Mouse (Mus musculus): ENCODE measurements around the gene Peli2. TPM values are rescaled to one million over a fixed set of nuclear protein-coding genes. Genes with fewer than 3 reads are reported as not detected.

Peli2 gene
- total RNA-seq, 1 experiment, result 1.6 TPM

GRCm38 (mm10) chr14:48316396-48316795 is 195.8 kb downstream of the Peli2 start:
- in situ Hi-C loops (cut with MboI; ENCODE audit: low sequenced_read_pairs in 2 of 2, unreplicated experiment in 2 of 2), result no loop called here
- no peak for DNase-seq (ENCODE audit: low read depth, low spot score)

GRCm38 (mm10) chr14:48323771-48324459 is 203.3 kb downstream of the Peli2 start:
- H3K36me3 ChIP-seq (ENCODE audit: control insufficient read depth, insufficient read depth, low read length, poor library complexity, severe bottlenecking), result no peaks in the 10 kb centered on the region
- in situ Hi-C loops (cut with MboI; ENCODE audit: low sequenced_read_pairs in 2 of 2, unreplicated experiment in 2 of 2), result no loop called here
- no peak overlapping the region for H3K9ac ChIP-seq (ENCODE audit: insufficient read depth, low read depth, low read length, poor library complexity, severe bottlenecking)
- TF ChIP-seq CHD2 (IDR thresholded peaks at IDR 0.05; ENCODE audit: low read depth, low read length) (no peak), ZC3H11A (IDR thresholded peaks at IDR 0.05; ENCODE audit: borderline replicate concordance, low read depth, low read length) (no peak), ZNF384 (IDR thresholded peaks at IDR 0.05; ENCODE audit: low read depth, low read length) (no peak), HCFC1 (IDR thresholded peaks at IDR 0.05; ENCODE audit: borderline replicate concordance, insufficient read depth, low read length) (no peak)
- H3K4me1 ChIP-seq (ENCODE audit: control insufficient read depth in 2 of 2, insufficient read depth in 2 of 2, low read length in 2 of 2, poor library complexity in 1 of 2), result no peaks in the 10 kb centered on the region
- H3K9me3 ChIP-seq (ENCODE audit: control insufficient read depth, insufficient read depth, low read depth, low read length), result no peaks in the 10 kb centered on the region
- no peak for DNase-seq (ENCODE audit: low read depth, low spot score)
- H3K4me3 ChIP-seq (ENCODE audit: insufficient read depth in 1 of 2, low read depth in 1 of 2, low read length in 2 of 2, poor library complexity in 1 of 2, severe bottlenecking in 1 of 2), result no peak overlapping the region
- H3K27ac ChIP-seq (ENCODE audit: insufficient read depth, low read depth, low read length, poor library complexity, severe bottlenecking), result no peak overlapping the region

More at GRCm38 (mm10) chr14:48316396-48316795, 195.8 kb downstream of the Peli2 start:
- Histone ChIP-seq H3K9me3 (ENCODE audit: control insufficient read depth, insufficient read depth, low read depth, low read length) (no peaks in the 10 kb centered on the region), H3K4me1 (ENCODE audit: control insufficient read depth in 2 of 2, insufficient read depth in 2 of 2, low read length in 2 of 2, poor library complexity in 1 of 2) (no peaks in the 10 kb centered on the region), H3K9ac (ENCODE audit: insufficient read depth, low read depth, low read length, poor library complexity, severe bottlenecking) (no peak overlapping the region), H3K27ac (ENCODE audit: insufficient read depth, low read depth, low read length, poor library complexity, severe bottlenecking) (no peak overlapping the region), H3K4me3 (ENCODE audit: insufficient read depth in 1 of 2, low read depth in 1 of 2, low read length in 2 of 2, poor library complexity in 1 of 2, severe bottlenecking in 1 of 2) (no peak overlapping the region), H3K36me3 (ENCODE audit: control insufficient read depth, insufficient read depth, low read length, poor library complexity, severe bottlenecking) (no peaks in the 10 kb centered on the region)
- TF ChIP-seq HCFC1 (IDR thresholded peaks at IDR 0.05; ENCODE audit: borderline replicate concordance, insufficient read depth, low read length) (no peak), ZC3H11A (IDR thresholded peaks at IDR 0.05; ENCODE audit: borderline replicate concordance, low read depth, low read length) (no peak), MAFK (IDR thresholded peaks at IDR 0.05; ENCODE audit: insufficient read depth, low read depth, low read length) (no peak), ZNF384 (IDR thresholded peaks at IDR 0.05; ENCODE audit: low read depth, low read length) (no peak), CHD2 (IDR thresholded peaks at IDR 0.05; ENCODE audit: low read depth, low read length) (no peak)

GRCm38 (mm10) chr14:48324460-48324850 is 203.8 kb downstream of the Peli2 start:
- Histone ChIP-seq H3K4me1 (ENCODE audit: control insufficient read depth in 2 of 2, insufficient read depth in 2 of 2, low read length in 2 of 2, poor library complexity in 1 of 2) (no peaks in the 10 kb centered on the region), H3K9me3 (ENCODE audit: control insufficient read depth, insufficient read depth, low read depth, low read length) (no peaks in the 10 kb centered on the region), H3K27ac (ENCODE audit: insufficient read depth, low read depth, low read length, poor library complexity, severe bottlenecking) (no peak overlapping the region), H3K4me3 (ENCODE audit: insufficient read depth in 1 of 2, low read depth in 1 of 2, low read length in 2 of 2, poor library complexity in 1 of 2, severe bottlenecking in 1 of 2) (no peak overlapping the region), H3K36me3 (ENCODE audit: control insufficient read depth, insufficient read depth, low read length, poor library complexity, severe bottlenecking) (no peaks in the 10 kb centered on the region), H3K9ac (ENCODE audit: insufficient read depth, low read depth, low read length, poor library complexity, severe bottlenecking) (no peak overlapping the region)
- DNase-seq (ENCODE audit: low read depth, low spot score), result no peak
- in situ Hi-C loops (cut with MboI; ENCODE audit: low sequenced_read_pairs in 2 of 2, unreplicated experiment in 2 of 2), result no loop called here
- no peak for TF ChIP-seq ZC3H11A (IDR thresholded peaks at IDR 0.05; ENCODE audit: borderline replicate concordance, low read depth, low read length)
- TF ChIP-seq HCFC1 (IDR thresholded peaks at IDR 0.05; ENCODE audit: borderline replicate concordance, insufficient read depth, low read length), result no peak
- TF ChIP-seq CHD2 (IDR thresholded peaks at IDR 0.05; ENCODE audit: low read depth, low read length), result no peak
- no peak for TF ChIP-seq MAFK (IDR thresholded peaks at IDR 0.05; ENCODE audit: insufficient read depth, low read depth, low read length)
- TF ChIP-seq ZNF384 (IDR thresholded peaks at IDR 0.05; ENCODE audit: low read depth, low read length), result no peak

GRCm38 (mm10) chr14:48327746-48328145 is 207.1 kb downstream of the Peli2 start:
- Histone ChIP-seq H3K27ac (ENCODE audit: insufficient read depth, low read depth, low read length, poor library complexity, severe bottlenecking) (no peak overlapping the region), H3K4me3 (ENCODE audit: insufficient read depth in 1 of 2, low read depth in 1 of 2, low read length in 2 of 2, poor library complexity in 1 of 2, severe bottlenecking in 1 of 2) (no peak overlapping the region), H3K9me3 (ENCODE audit: control insufficient read depth, insufficient read depth, low read depth, low read length) (no peaks in the 10 kb centered on the region), H3K4me1 (ENCODE audit: control insufficient read depth in 2 of 2, insufficient read depth in 2 of 2, low read length in 2 of 2, poor library complexity in 1 of 2) (peaks cover 2% of the 10 kb centered on the region in 2 experiments; a peak in 1 of 4 replicates), H3K36me3 (ENCODE audit: control insufficient read depth, insufficient read depth, low read length, poor library complexity, severe bottlenecking) (no peaks in the 10 kb centered on the region), H3K9ac (ENCODE audit: insufficient read depth, low read depth, low read length, poor library complexity, severe bottlenecking) (no peak overlapping the region)
- in situ Hi-C loops (cut with MboI; ENCODE audit: low sequenced_read_pairs in 2 of 2, unreplicated experiment in 2 of 2), result no loop called here
- no peak for TF ChIP-seq ZC3H11A (IDR thresholded peaks at IDR 0.05; ENCODE audit: borderline replicate concordance, low read depth, low read length)
- peak; percentile 71; the same call in 1 of the 2 replicates for TF ChIP-seq MAFK (IDR thresholded peaks at IDR 0.05; ENCODE audit: insufficient read depth, low read depth, low read length)
- DNase-seq (ENCODE audit: low read depth, low spot score), result no peak

Measured in ES-E14 (cell line).